Mouse (Mus musculus) bone marrow macrophage, adult 2 months (primary cell): ENCODE measurements around the gene Ikbkg.

Experiments
- CTCF ChIP-seq: IDR thresholded peaks from 2 replicates; pipeline ENCODE4 v1.5.1; 2012; ENCODE audit warnings: low read depth, mild to moderate bottlenecking, low read length, moderate library complexity
- POLR2A ChIP-seq: IDR thresholded peaks from 2 replicates; pipeline ENCODE4 v1.6.1; 2012; ENCODE audit warnings: mild to moderate bottlenecking, low read depth, low read length, borderline replicate concordance

- TF ChIP-seq POLR2A (no peak), CTCF (no peak)
Measured at GRCm38 (mm10) chrX:74413377-74413776, 20.3 kb downstream of the Ikbkg start.
